Mouse (Mus musculus) WW6 (cell line): ENCODE measurements around the gene Dbndd1.
A peak's percentile ranks its signal among the peaks of the same experiment; 100 is the strongest.
"Not testable (repeated sequence)": the region's sequence is repeated elsewhere in the genome, so short reads cannot be mapped to it uniquely, and the experiment has no call there.

Experiments
- DNase-seq: peaks from one replicate; pipeline ENCODE4 v3.0.0-alpha.2; 2013; ENCODE audit warnings: low read depth, low spot score

The Dbndd1 gene

GRCm38 (mm10) chr8:123497699-123498098 is 17.6 kb downstream of the Dbndd1 start:
- no peak for DNase-seq

- no peak for DNase-seq
Measured at GRCm38 (mm10) chr8:123492898-123493297, 22.4 kb downstream of the Dbndd1 start.

- DNase-seq = no peak
Measured at GRCm38 (mm10) chr8:123491280-123492075, 23.8 kb downstream of the Dbndd1 start.

DNA sequence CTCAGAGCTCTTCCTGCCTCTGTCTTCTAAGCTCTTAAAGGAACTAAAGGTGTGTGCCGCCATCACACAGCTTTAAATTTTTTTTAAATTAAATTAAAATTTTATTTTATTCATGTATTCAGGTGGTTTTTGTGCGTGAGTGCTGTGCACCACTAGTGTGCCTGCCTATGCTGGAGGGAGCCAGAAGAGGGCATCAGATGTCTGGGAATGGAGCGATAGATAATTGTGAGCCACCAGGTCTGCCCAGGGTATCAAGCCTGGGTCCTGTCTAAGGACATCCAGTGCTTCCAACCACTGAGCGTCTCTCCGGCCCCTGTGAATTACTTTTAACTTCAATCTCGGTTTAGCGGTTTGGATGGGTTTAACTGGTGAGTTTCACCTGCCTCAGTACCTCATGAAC is 32.6 kb downstream of the Dbndd1 start:
- DNase-seq = no peak

DNA sequence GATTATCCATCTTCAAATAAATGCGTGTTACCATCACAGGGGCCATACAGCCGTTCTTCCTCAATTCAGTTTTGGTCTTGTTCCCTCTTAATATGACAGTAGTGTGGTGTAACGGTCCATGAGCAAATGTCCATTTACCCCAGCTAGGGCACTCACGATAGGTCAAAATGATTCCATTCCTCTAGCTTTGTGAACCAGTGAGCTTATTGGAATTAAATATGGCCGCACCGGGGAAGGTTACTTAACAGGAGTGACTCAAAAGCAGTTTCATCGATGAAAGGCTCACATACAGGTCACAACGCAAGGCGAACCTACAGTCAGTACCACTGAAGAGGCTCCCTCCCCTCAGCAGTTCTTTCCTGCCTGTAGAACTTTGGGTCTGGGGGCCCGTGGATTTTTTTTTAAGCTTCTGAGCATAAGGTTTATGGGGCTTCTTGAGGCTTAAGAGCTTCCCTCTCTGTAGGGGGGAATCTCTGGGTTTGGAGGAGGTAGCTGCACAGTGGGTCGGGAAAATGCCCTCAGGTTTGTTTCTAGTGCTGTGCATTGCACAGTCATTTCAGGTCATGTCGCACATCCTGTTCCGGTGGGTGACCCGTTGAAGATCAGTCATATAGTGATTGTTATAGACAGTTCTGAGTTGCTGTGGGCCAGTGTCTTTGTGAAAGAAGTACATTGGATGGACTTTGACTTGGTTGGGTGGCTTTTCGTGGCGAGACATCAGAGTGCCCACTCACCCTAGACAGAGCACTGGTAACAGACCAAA is 36.6 kb downstream of the Dbndd1 start:
- DNase-seq = no peak

GRCm38 (mm10) chr8:123477737-123478258 is 37.5 kb downstream of the Dbndd1 start, which contains the start of gene Afg3l1:
Gene Afg3l1, plus strand, starts transcription at chr8:123477903.
- peak; percentile 89 for DNase-seq

DNA sequence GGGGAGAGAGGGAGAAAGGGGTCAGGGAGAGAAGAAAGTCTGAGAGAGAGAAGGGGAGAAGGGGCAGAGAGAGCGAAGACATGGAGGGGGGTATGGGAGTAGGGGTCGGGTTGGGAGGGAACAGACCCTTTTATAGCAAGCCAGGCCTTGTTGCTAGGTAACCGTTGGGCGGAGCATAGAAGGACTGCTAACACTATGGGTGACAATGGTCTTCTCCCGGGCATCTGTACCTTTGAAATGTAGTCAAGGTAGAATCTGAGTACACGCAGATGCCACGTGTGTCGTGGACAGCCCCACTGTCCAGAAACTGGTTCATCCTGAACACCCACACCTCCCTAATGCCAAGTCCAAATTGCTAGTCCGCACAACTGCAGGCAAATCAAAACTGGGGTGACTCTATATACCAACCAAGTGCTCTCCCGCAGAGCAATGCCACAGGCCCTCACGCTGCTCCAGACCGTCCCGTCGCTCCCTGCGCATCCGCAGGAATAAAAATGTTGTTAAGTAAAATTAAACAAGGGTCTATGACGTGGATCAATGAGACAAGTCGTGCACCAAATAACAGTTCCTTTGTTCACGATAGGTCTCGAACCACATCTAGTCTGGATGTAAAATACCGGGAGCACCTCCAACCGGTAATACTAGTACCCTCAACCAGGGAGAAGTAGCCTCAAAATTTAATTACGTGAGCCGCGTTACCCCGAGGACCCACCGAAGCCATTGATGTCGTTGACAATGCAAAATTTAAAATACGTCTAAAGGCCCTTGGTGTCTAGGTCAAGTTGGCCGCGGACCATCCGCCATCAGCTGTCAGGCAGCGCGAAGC is 38.1 kb downstream of the Dbndd1 start:
- DNase-seq = no peak

DNA sequence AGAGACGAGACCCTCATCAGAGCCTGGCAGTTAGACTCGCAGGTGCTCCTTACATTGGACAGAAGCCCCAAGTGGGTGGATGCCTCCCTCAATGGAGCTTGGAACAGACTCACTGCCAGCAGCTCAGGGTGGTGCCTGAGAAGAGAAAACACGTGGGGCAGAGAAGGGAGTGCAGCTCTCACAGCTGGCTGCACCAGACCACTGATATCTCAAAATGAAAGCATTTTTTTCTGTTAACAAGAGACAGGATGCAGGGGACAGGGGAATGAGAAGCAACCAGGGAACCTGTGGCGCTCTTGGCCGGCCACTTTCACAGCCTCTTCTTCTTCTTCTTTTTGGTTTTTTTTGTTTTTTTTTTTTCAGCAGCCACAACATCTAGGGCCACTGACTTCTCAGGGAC is 40.7 kb downstream of the Dbndd1 start:
- not testable (repeated sequence) for DNase-seq

DNA sequence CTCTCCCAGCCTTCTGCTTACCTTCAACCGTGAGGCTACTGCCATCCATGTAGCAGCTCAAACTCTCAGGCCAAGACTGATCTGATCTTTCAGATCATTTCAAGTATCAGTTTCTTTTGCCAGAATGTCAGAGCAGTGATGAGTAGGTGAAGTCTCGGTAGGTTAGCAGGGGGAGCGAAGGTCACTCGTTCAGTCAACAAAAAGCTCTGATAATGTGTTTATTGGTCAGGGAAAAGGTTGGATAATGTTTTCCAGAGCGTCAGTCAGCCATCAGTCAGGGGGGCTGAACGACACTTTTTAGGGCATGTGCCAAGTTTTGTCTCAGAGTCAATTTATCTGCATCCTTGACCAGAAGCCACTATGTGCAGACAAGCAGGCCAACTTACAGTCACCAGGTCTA is 42.3 kb downstream of the Dbndd1 start:
- DNase-seq = not testable (repeated sequence)

DNA sequence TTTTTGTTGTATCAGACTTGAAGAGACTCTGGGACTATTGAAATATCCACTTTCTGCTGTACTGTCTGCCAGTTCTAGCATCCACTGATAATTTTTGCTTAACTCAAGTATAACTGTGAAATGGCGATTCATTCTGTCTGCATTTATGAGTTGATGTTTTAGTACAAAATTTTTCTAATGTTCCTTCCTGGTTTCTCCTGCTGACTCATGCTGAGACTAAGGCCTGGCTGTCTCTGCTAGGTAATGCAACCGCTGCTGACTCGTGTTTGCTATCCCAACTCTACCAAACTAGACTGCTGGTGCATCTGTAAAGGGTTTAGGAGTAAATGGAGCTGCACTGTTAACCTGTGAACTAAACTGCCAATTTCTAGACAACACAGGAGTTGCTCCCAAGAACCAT is 47.8 kb downstream of the Dbndd1 start:
- no peak for DNase-seq

DNA sequence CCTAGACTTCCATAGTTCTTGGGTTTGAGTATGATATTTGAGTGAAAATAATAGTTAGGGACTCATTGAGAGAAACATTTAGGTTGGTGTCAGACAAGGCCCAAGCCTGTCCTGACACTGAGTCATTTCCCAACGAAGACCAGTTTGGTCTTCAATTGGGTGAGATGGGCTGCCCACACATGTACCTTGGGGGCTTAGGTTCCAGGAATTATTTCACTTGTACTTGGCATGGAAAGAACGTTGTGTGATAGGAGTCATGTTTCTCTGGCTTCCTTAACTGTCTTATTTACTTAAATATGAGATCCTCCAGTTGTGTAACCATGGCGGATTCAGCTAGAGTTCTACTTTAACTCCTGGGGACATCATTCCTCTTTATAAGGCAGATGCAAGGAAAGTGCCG is 51.6 kb downstream of the Dbndd1 start:
- DNase-seq = no peak
